Mouse (Mus musculus): Measurements from ENCODE around the gene Agmo. TPM values are rescaled to one million over a fixed set of nuclear protein-coding genes. Genes with fewer than 3 reads are reported as not detected.

Agmo gene
- polyA plus RNA-seq, 1 experiment from 2014 or later, result 0.49 TPM

Other genes starting within 250 kb of the Agmo start
- gene Meox2, start 133.1 kb upstream of the Agmo start, polyA plus RNA-seq (2014; fragmentation: Nextera tagmentation; extraction: Ambion mirVana), result 3.4 and 3.5 TPM in 2 replicates

Measured in heart, embryonic 14.5 days (tissue).